Mouse (Mus musculus): ENCODE data around the gene Armh2. TPM values are rescaled to one million over a fixed set of nuclear protein-coding genes. Genes with fewer than 3 reads are reported as not detected.

The Armh2 gene
- polyA plus RNA-seq, 1 experiment, result not detected

- Histone ChIP-seq H3K4me3 (ENCODE audit: control insufficient read depth, insufficient read depth, low read length) (no peak overlapping the region), H3K36me3 (ENCODE audit: control insufficient read depth, insufficient read depth, low read length) (peaks cover 53% of the 10 kb centered on the region), H3K27ac (ENCODE audit: control insufficient read depth, insufficient read depth, low read length) (no peak overlapping the region), H3K27me3 (ENCODE audit: control insufficient read depth, insufficient read depth, low read length) (no peaks in the 10 kb centered on the region), H3K4me1 (replicated peaks; ENCODE audit: control insufficient read depth, insufficient read depth, low read length) (no peaks in the 10 kb centered on the region)
- DNase-seq, result no peak
- WGBS, result 95% methylated on average over 10 of the region's 10 CpGs
- TF ChIP-seq POLR2A (IDR thresholded peaks at IDR 0.05; ENCODE audit: control insufficient read depth, extremely low read depth, insufficient read depth, low read length, poor library complexity), result no peak
Observed at GRCm38 (mm10) chr13:24721502-24721901, 19.5 kb upstream of the Armh2 start.

- H3K36me3 ChIP-seq (ENCODE audit: control insufficient read depth, insufficient read depth, low read length), result peaks cover 33% of the 10 kb centered on the region
- TF ChIP-seq CTCF (IDR thresholded peaks at IDR 0.05; ENCODE audit: borderline replicate concordance, control insufficient read depth, extremely low read depth, insufficient read depth, low read length, poor library complexity) (no peak), POLR2A (IDR thresholded peaks at IDR 0.05; ENCODE audit: control insufficient read depth, extremely low read depth, insufficient read depth, low read length, poor library complexity) (no peak)
- 94% methylated on average over 8 of the region's 8 CpGs for WGBS
Observed at GRCm38 (mm10) chr13:24723699-24724394, 17.2 kb upstream of the Armh2 start.

GRCm38 (mm10) chr13:24724395-24724759, 16.7 kb upstream of the Armh2 start:
- H3K36me3 ChIP-seq (ENCODE audit: control insufficient read depth, insufficient read depth, low read length), result peaks cover 31% of the 10 kb centered on the region
- no peak overlapping the region for H3K27ac ChIP-seq (ENCODE audit: control insufficient read depth, insufficient read depth, low read length)
- WGBS, result 96% methylated on average over 4 of the region's 4 CpGs
- no peaks in the 10 kb centered on the region for H3K27me3 ChIP-seq (ENCODE audit: control insufficient read depth, insufficient read depth, low read length)
- no peaks in the 10 kb centered on the region for H3K4me1 ChIP-seq (replicated peaks; ENCODE audit: control insufficient read depth, insufficient read depth, low read length)
- no peak overlapping the region for H3K4me3 ChIP-seq (ENCODE audit: control insufficient read depth, insufficient read depth, low read length)
- TF ChIP-seq CTCF (IDR thresholded peaks at IDR 0.05; ENCODE audit: borderline replicate concordance, control insufficient read depth, extremely low read depth, insufficient read depth, low read length, poor library complexity) (no peak), POLR2A (IDR thresholded peaks at IDR 0.05; ENCODE audit: control insufficient read depth, extremely low read depth, insufficient read depth, low read length, poor library complexity) (no peak)
- no peak for DNase-seq

More at GRCm38 (mm10) chr13:24723699-24724394, 17.2 kb upstream of the Armh2 start:
- DNase-seq, result no peak
- Histone ChIP-seq H3K4me1 (replicated peaks; ENCODE audit: control insufficient read depth, insufficient read depth, low read length) (no peaks in the 10 kb centered on the region), H3K27ac (ENCODE audit: control insufficient read depth, insufficient read depth, low read length) (no peak overlapping the region), H3K27me3 (ENCODE audit: control insufficient read depth, insufficient read depth, low read length) (no peaks in the 10 kb centered on the region), H3K4me3 (ENCODE audit: control insufficient read depth, insufficient read depth, low read length) (no peak overlapping the region)

- Histone ChIP-seq H3K36me3 (ENCODE audit: control insufficient read depth, insufficient read depth, low read length) (peaks cover 35% of the 10 kb centered on the region), H3K4me1 (replicated peaks; ENCODE audit: control insufficient read depth, insufficient read depth, low read length) (no peaks in the 10 kb centered on the region), H3K4me3 (ENCODE audit: control insufficient read depth, insufficient read depth, low read length) (no peak overlapping the region), H3K27me3 (ENCODE audit: control insufficient read depth, insufficient read depth, low read length) (no peaks in the 10 kb centered on the region), H3K27ac (ENCODE audit: control insufficient read depth, insufficient read depth, low read length) (no peak overlapping the region)
- TF ChIP-seq POLR2A (IDR thresholded peaks at IDR 0.05; ENCODE audit: control insufficient read depth, extremely low read depth, insufficient read depth, low read length, poor library complexity), result no peak
- no peak for TF ChIP-seq CTCF (IDR thresholded peaks at IDR 0.05; ENCODE audit: borderline replicate concordance, control insufficient read depth, extremely low read depth, insufficient read depth, low read length, poor library complexity)
- no peak for DNase-seq
- WGBS, result 96% methylated on average over 5 of the region's 5 CpGs
Observed at GRCm38 (mm10) chr13:24729128-24729527, 11.9 kb upstream of the Armh2 start.

- no peak overlapping the region for H3K27ac ChIP-seq (ENCODE audit: control insufficient read depth, insufficient read depth, low read length)
- TF ChIP-seq CTCF (IDR thresholded peaks at IDR 0.05; ENCODE audit: borderline replicate concordance, control insufficient read depth, extremely low read depth, insufficient read depth, low read length, poor library complexity) (no peak), POLR2A (IDR thresholded peaks at IDR 0.05; ENCODE audit: control insufficient read depth, extremely low read depth, insufficient read depth, low read length, poor library complexity) (no peak)
- H3K4me1 ChIP-seq (replicated peaks; ENCODE audit: control insufficient read depth, insufficient read depth, low read length), result no peaks in the 10 kb centered on the region
- H3K36me3 ChIP-seq (ENCODE audit: control insufficient read depth, insufficient read depth, low read length), result peaks cover 36% of the 10 kb centered on the region
- no peak overlapping the region for H3K4me3 ChIP-seq (ENCODE audit: control insufficient read depth, insufficient read depth, low read length)
- no peak for DNase-seq
- 97% methylated on average over 5 of the region's 5 CpGs for WGBS
- H3K27me3 ChIP-seq (ENCODE audit: control insufficient read depth, insufficient read depth, low read length), result no peaks in the 10 kb centered on the region
Observed at GRCm38 (mm10) chr13:24734502-24734901, 6.5 kb upstream of the Armh2 start.

- Histone ChIP-seq H3K36me3 (ENCODE audit: control insufficient read depth, insufficient read depth, low read length) (peaks cover 29% of the 10 kb centered on the region), H3K4me3 (ENCODE audit: control insufficient read depth, insufficient read depth, low read length) (no peak overlapping the region), H3K4me1 (replicated peaks; ENCODE audit: control insufficient read depth, insufficient read depth, low read length) (no peaks in the 10 kb centered on the region), H3K27me3 (ENCODE audit: control insufficient read depth, insufficient read depth, low read length) (no peaks in the 10 kb centered on the region), H3K27ac (ENCODE audit: control insufficient read depth, insufficient read depth, low read length) (no peak overlapping the region)
- TF ChIP-seq POLR2A (IDR thresholded peaks at IDR 0.05; ENCODE audit: control insufficient read depth, extremely low read depth, insufficient read depth, low read length, poor library complexity) (no peak), CTCF (IDR thresholded peaks at IDR 0.05; ENCODE audit: borderline replicate concordance, control insufficient read depth, extremely low read depth, insufficient read depth, low read length, poor library complexity) (no peak)
- DNase-seq, result no peak
- 94% methylated on average over 6 of the region's 6 CpGs for WGBS
Observed at GRCm38 (mm10) chr13:24735608-24736131, 5.4 kb upstream of the Armh2 start.

Data from thymus, adult 2 months (tissue).